Mouse (Mus musculus): ENCODE results near the gene Dhx40.
"Not testable (repeated sequence)": the region's sequence is repeated elsewhere in the genome, so short reads cannot be mapped to it uniquely, and the experiment has no call there.

The Dhx40 gene

GRCm38 (mm10) chr11:86752404-86752803 lies 55.1 kb downstream of the Dhx40 start:
- DNase-seq (ENCODE audit: low spot score in 2 of 2): no peak

GRCm38 (mm10) chr11:86751010-86751409 lies 56.5 kb downstream of the Dhx40 start:
- no peak for DNase-seq (ENCODE audit: low spot score in 2 of 2)

- no peak for DNase-seq (ENCODE audit: low spot score in 2 of 2)
These were observed 57.6 kb downstream of the Dhx40 start for GRCm38 (mm10) chr11:86749776-86750423.

GRCm38 (mm10) chr11:86745634-86746404 lies 61.7 kb downstream of the Dhx40 start:
- no peak for DNase-seq (ENCODE audit: low spot score in 2 of 2)

- DNase-seq (ENCODE audit: low spot score in 2 of 2): no peak
These were observed 64.9 kb downstream of the Dhx40 start for GRCm38 (mm10) chr11:86742605-86743004.

GRCm38 (mm10) chr11:86741505-86741904 lies 66.0 kb downstream of the Dhx40 start:
- no peak for DNase-seq (ENCODE audit: low spot score in 2 of 2)

- DNase-seq (ENCODE audit: low spot score in 2 of 2): no peak
These were observed 68.1 kb downstream of the Dhx40 start for GRCm38 (mm10) chr11:86739470-86739869.

- no peak for DNase-seq (ENCODE audit: low spot score in 2 of 2)
These were observed 68.6 kb downstream of the Dhx40 start for GRCm38 (mm10) chr11:86738956-86739355.

- DNase-seq (ENCODE audit: low spot score in 2 of 2): not testable (repeated sequence)
These were observed 69.2 kb downstream of the Dhx40 start for GRCm38 (mm10) chr11:86738308-86738707.

- no peak for DNase-seq (ENCODE audit: low spot score in 2 of 2)
These were observed 70.1 kb downstream of the Dhx40 start for GRCm38 (mm10) chr11:86737301-86738000.

- DNase-seq (ENCODE audit: low spot score in 2 of 2): no peak
These were observed 72.6 kb downstream of the Dhx40 start for GRCm38 (mm10) chr11:86734993-86735392.

- no peak for DNase-seq (ENCODE audit: low spot score in 2 of 2)
These were observed 73.2 kb downstream of the Dhx40 start for GRCm38 (mm10) chr11:86734241-86734939.

GRCm38 (mm10) chr11:86731443-86731842 lies 76.1 kb downstream of the Dhx40 start:
- DNase-seq (ENCODE audit: low spot score in 2 of 2): no peak

- no peak for DNase-seq (ENCODE audit: low spot score in 2 of 2)
These were observed 81.9 kb downstream of the Dhx40 start for GRCm38 (mm10) chr11:86725607-86726006.

- DNase-seq (ENCODE audit: low spot score in 2 of 2): no peak
These were observed 82.6 kb downstream of the Dhx40 start for GRCm38 (mm10) chr11:86724982-86725381.

- no peak for DNase-seq (ENCODE audit: low spot score in 2 of 2)
These were observed 83.5 kb downstream of the Dhx40 start for GRCm38 (mm10) chr11:86724004-86724403.

- DNase-seq (ENCODE audit: low spot score in 2 of 2): no peak
These were observed 88.2 kb downstream of the Dhx40 start for GRCm38 (mm10) chr11:86719390-86719789.

Data from urinary bladder, postnatal 36 days (tissue).